Mouse (Mus musculus): ENCODE results near the gene Csnk1g2. TPM values are rescaled to one million over a fixed set of nuclear protein-coding genes. Genes with fewer than 3 reads are reported as not detected.
A peak's percentile ranks its signal among the peaks of the same experiment; 100 is the strongest.

Csnk1g2 gene
- polyA plus RNA-seq, 1 experiment: 165 TPM

GRCm38 (mm10) chr10:80654866-80655265 is 32.2 kb downstream of the Csnk1g2 start:
- no peak overlapping the region for H3K4me3 ChIP-seq (ENCODE audit: insufficient read depth, poor library complexity, severe bottlenecking)
- H3K36me3 ChIP-seq (ENCODE audit: control insufficient read depth, insufficient read depth): no peaks in the 10 kb centered on the region
- peaks cover 40% of the 10 kb centered on the region for H3K79me2 ChIP-seq (ENCODE audit: control insufficient read depth, insufficient read depth)
- no peaks in the 10 kb centered on the region for H3K27me3 ChIP-seq (ENCODE audit: control insufficient read depth, insufficient read depth, insufficient read length)
- no peak overlapping the region for H3ac ChIP-seq (ENCODE audit: control insufficient read depth, insufficient read length, low read depth)
- H3K79me3 ChIP-seq (ENCODE audit: low read depth): peaks cover 7% of the 10 kb centered on the region
- no peak for TF ChIP-seq CEBPB (IDR thresholded peaks at IDR 0.05; ENCODE audit: low read depth)
- TF ChIP-seq MYOD1 (IDR thresholded peaks at IDR 0.05; ENCODE audit: control insufficient read depth, insufficient read length, low read depth): no peak
- no peak for TF ChIP-seq MAX (IDR thresholded peaks at IDR 0.05)
- no peak for TF ChIP-seq CTCF (IDR thresholded peaks at IDR 0.05; ENCODE audit: control insufficient read depth, insufficient read depth, insufficient read length)
- no peak for TF ChIP-seq FOSL1 (IDR thresholded peaks at IDR 0.05; ENCODE audit: insufficient read depth, low read length, poor library complexity, severe bottlenecking)

- TF ChIP-seq MYOG (IDR thresholded peaks at IDR 0.05; ENCODE audit: control insufficient read depth, extremely low read depth, insufficient read length) (no peak), MYOD1 (IDR thresholded peaks at IDR 0.05; ENCODE audit: control insufficient read depth, insufficient read length, low read depth) (no peak), CEBPB (IDR thresholded peaks at IDR 0.05; ENCODE audit: low read depth) (no peak), USF1 (IDR thresholded peaks at IDR 0.05; ENCODE audit: low read depth) (no peak), CTCF (IDR thresholded peaks at IDR 0.05; ENCODE audit: control insufficient read depth, insufficient read depth, insufficient read length) (no peak), MAX (IDR thresholded peaks at IDR 0.05) (no peak), FOSL1 (IDR thresholded peaks at IDR 0.05; ENCODE audit: insufficient read depth, low read length, poor library complexity, severe bottlenecking) (no peak)
- Histone ChIP-seq H3K36me3 (ENCODE audit: control insufficient read depth, insufficient read depth) (no peaks in the 10 kb centered on the region), H3ac (ENCODE audit: control insufficient read depth, insufficient read length, low read depth) (peak overlapping the region; percentile 100), H3K4me3 (ENCODE audit: insufficient read depth, poor library complexity, severe bottlenecking) (peak overlapping the region; percentile 89), H3K79me2 (ENCODE audit: control insufficient read depth, insufficient read depth) (peaks cover 40% of the 10 kb centered on the region), H3K79me3 (ENCODE audit: low read depth) (peaks cover 7% of the 10 kb centered on the region), H3K27me3 (ENCODE audit: control insufficient read depth, insufficient read depth, insufficient read length) (no peaks in the 10 kb centered on the region)
Observed at GRCm38 (mm10) chr10:80655406-80656129, 32.9 kb downstream of the Csnk1g2 start.

- Histone ChIP-seq H3K27me3 (ENCODE audit: control insufficient read depth, insufficient read depth, insufficient read length) (no peaks in the 10 kb centered on the region), H3K79me2 (ENCODE audit: control insufficient read depth, insufficient read depth) (peaks cover 40% of the 10 kb centered on the region), H3ac (ENCODE audit: control insufficient read depth, insufficient read length, low read depth) (peak overlapping the region; percentile 100), H3K79me3 (ENCODE audit: low read depth) (peaks cover 7% of the 10 kb centered on the region), H3K36me3 (ENCODE audit: control insufficient read depth, insufficient read depth) (no peaks in the 10 kb centered on the region), H3K4me3 (ENCODE audit: insufficient read depth, poor library complexity, severe bottlenecking) (peak overlapping the region; percentile 89)
- no peak for TF ChIP-seq USF1 (IDR thresholded peaks at IDR 0.05; ENCODE audit: low read depth)
- peak; percentile 35 for TF ChIP-seq MAX (IDR thresholded peaks at IDR 0.05)
- TF ChIP-seq CTCF (IDR thresholded peaks at IDR 0.05; ENCODE audit: control insufficient read depth, insufficient read depth, insufficient read length): no peak
- no peak for TF ChIP-seq MYOG (IDR thresholded peaks at IDR 0.05; ENCODE audit: control insufficient read depth, extremely low read depth, insufficient read length)
- no peak for TF ChIP-seq MYOD1 (IDR thresholded peaks at IDR 0.05; ENCODE audit: control insufficient read depth, insufficient read length, low read depth)
- TF ChIP-seq CEBPB (IDR thresholded peaks at IDR 0.05; ENCODE audit: low read depth): no peak
- TF ChIP-seq FOSL1 (IDR thresholded peaks at IDR 0.05; ENCODE audit: insufficient read depth, low read length, poor library complexity, severe bottlenecking): no peak
Observed at GRCm38 (mm10) chr10:80656130-80656862, 33.7 kb downstream of the Csnk1g2 start.

GRCm38 (mm10) chr10:80656863-80657623 is 34.4 kb downstream of the Csnk1g2 start, which contains the start of gene Btbd2:
Gene Btbd2 (minus strand): TSS chr10:80657071.
- TF ChIP-seq FOSL1 (IDR thresholded peaks at IDR 0.05; ENCODE audit: insufficient read depth, low read length, poor library complexity, severe bottlenecking) (no peak), USF1 (IDR thresholded peaks at IDR 0.05; ENCODE audit: low read depth) (no peak), MYOG (IDR thresholded peaks at IDR 0.05; ENCODE audit: control insufficient read depth, extremely low read depth, insufficient read length) (no peak), CTCF (IDR thresholded peaks at IDR 0.05; ENCODE audit: control insufficient read depth, insufficient read depth, insufficient read length) (no peak), CEBPB (IDR thresholded peaks at IDR 0.05; ENCODE audit: low read depth) (no peak), MAX (IDR thresholded peaks at IDR 0.05) (no peak), MYOD1 (IDR thresholded peaks at IDR 0.05; ENCODE audit: control insufficient read depth, insufficient read length, low read depth) (no peak)
- Histone ChIP-seq H3K27me3 (ENCODE audit: control insufficient read depth, insufficient read depth, insufficient read length) (no peaks in the 10 kb centered on the region), H3K36me3 (ENCODE audit: control insufficient read depth, insufficient read depth) (no peaks in the 10 kb centered on the region), H3K79me3 (ENCODE audit: low read depth) (peaks cover 7% of the 10 kb centered on the region), H3K4me3 (ENCODE audit: insufficient read depth, poor library complexity, severe bottlenecking) (peak within 1 kb of the TSS; percentile 89), H3ac (ENCODE audit: control insufficient read depth, insufficient read length, low read depth) (peak within 1 kb of the TSS; percentile 100), H3K79me2 (ENCODE audit: control insufficient read depth, insufficient read depth) (peaks cover 38% of the 10 kb centered on the region)

- no peak overlapping the region for H3ac ChIP-seq (ENCODE audit: control insufficient read depth, insufficient read length, low read depth)
- no peak overlapping the region for H3K4me3 ChIP-seq (ENCODE audit: insufficient read depth, poor library complexity, severe bottlenecking)
- peaks cover 7% of the 10 kb centered on the region for H3K79me3 ChIP-seq (ENCODE audit: low read depth)
- no peaks in the 10 kb centered on the region for H3K27me3 ChIP-seq (ENCODE audit: control insufficient read depth, insufficient read depth, insufficient read length)
- TF ChIP-seq MYOD1 (IDR thresholded peaks at IDR 0.05; ENCODE audit: control insufficient read depth, insufficient read length, low read depth): no peak
- no peak for TF ChIP-seq MAX (IDR thresholded peaks at IDR 0.05)
- TF ChIP-seq USF1 (IDR thresholded peaks at IDR 0.05; ENCODE audit: low read depth): no peak
- no peak for TF ChIP-seq CEBPB (IDR thresholded peaks at IDR 0.05; ENCODE audit: low read depth)
- no peak for TF ChIP-seq CTCF (IDR thresholded peaks at IDR 0.05; ENCODE audit: control insufficient read depth, insufficient read depth, insufficient read length)
- TF ChIP-seq MYOG (IDR thresholded peaks at IDR 0.05; ENCODE audit: control insufficient read depth, extremely low read depth, insufficient read length): no peak
- no peak for TF ChIP-seq FOSL1 (IDR thresholded peaks at IDR 0.05; ENCODE audit: insufficient read depth, low read length, poor library complexity, severe bottlenecking)
- no peaks in the 10 kb centered on the region for H3K36me3 ChIP-seq (ENCODE audit: control insufficient read depth, insufficient read depth)
- H3K79me2 ChIP-seq (ENCODE audit: control insufficient read depth, insufficient read depth): peaks cover 26% of the 10 kb centered on the region
Observed at GRCm38 (mm10) chr10:80658194-80658840, 35.7 kb downstream of the Csnk1g2 start.
